Mouse (Mus musculus) R1 (cell line): Measurements from ENCODE around the gene Brd3os.

Experiments
- DNase-seq: peaks from one replicate; pipeline ENCODE4 v3.0.0-alpha.2; 2018; ENCODE audit warnings: low read depth, low spot score

Brd3os gene

DNA sequence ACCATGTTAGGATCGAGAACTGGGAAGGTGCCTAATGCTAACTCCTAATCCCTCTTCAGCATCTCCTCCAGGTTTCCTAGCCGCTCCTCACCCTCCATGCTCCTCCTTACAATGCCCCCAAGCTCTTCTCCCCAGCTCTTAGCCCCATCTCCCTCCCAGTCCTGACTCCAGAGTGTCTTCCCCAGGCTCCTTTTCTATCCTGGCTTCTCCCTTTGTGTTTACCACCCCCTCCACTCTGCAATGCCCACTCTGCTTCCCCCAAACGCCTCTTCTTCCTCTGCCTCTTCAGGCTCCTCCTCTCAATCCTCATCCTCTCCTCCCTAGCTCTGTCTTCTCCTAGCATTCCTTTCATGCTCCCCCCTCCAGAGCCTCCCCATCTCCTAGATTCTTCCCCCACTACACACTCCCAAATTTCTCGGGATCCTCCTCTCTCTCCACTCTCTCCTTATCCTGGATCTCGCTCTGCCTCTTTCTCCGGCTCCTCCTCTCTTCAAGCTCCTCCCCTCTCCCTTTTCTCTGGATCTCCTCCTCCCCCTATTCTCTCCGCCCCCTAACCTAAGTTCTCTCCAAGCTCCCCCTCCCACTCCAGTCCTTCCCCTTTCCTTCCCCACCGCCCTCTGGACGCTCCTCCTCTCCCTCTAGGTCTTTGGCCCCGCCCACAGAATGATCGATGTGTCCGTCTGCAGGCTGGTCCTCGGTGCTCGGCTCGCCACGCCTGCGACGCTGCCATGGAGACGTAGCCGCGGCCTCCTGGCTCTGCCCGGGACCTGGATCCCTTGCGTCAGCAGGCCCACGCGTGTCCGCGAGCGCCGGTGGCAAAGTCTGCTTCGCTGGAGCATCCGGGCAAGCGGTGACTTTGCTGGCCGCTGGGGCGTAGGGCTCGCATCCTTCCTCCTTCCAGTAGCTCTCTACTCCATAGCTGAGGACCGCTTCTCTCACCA, at the start of gene Brd3os:
Gene Brd3os (plus strand): TSS at position 558 of the 941 bp plus-strand sequence.
- DNase-seq, result peak; percentile 100

DNA sequence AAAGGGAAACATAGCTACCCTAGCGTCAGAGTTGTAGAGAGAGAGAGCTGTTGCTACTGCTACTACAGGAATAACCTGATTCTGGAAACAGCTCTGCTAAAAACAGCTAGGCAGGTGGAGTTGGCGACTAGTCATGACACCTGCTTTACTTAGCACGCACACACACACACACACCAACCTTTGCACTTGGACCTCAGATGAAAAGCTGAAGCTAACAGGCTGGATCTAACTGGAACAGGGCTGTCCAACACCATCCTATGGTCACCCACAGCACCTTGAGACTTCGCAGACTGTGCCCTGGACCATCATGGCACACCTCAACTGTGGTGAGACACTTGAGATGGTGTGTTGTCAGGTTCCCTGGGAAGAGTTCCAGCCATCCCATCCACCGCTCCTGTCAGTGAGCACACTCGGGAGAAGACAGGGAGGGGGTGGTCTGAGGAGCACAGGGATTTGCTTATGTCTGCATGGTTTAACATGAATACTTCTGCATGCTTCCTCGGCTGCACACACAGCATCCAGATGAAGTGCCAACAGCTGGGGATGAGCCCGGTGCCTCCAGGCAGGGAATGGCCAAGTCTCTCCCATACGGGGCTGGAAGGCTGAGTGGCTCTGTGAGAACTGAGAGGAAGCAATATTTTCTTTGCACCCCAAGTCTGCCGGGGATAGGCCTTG, 47.8 kb upstream of the Brd3os start:
- no peak for DNase-seq

DNA sequence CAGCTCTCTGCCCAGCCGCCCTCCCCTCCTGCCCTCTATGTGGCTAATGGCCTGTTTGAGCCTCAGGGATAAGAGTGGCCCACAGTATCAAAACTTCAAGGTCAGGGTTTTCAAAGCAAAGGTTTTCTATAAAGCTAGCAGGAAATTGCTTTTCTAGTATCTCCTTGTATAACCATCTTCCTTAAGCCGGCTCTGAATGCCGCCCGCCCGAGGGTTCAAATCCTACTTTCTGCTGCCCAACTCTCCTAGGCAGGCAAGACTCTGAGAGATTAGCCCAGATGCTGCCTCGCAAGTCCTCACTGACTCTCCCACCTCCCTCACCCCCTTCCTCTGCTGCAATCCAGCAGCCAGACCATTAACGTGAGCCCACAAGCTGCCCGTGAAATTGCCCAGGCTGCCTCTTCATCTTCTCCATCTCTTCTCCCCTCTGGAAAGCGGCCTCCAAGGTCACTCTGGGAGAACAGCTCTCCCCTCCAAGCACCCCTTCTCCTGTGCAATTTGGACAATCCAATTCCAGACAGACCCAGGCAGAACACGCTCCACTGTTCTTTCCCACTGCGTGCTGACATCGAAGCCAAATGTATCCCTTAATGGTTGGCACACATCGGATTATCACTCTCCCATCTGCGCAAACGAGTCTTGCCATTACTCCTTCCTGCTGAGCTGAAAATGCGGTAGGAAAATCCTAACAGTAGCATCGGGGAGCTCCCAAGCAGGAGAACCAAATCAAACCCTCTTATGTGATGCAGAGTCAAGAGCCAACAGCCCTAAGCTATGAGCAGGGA, 45.3 kb upstream of the Brd3os start:
- DNase-seq, result no peak

- DNase-seq, result no peak
Observed at GRCm38 (mm10) chr2:27400083-27400482, 42.0 kb upstream of the Brd3os start.

DNA sequence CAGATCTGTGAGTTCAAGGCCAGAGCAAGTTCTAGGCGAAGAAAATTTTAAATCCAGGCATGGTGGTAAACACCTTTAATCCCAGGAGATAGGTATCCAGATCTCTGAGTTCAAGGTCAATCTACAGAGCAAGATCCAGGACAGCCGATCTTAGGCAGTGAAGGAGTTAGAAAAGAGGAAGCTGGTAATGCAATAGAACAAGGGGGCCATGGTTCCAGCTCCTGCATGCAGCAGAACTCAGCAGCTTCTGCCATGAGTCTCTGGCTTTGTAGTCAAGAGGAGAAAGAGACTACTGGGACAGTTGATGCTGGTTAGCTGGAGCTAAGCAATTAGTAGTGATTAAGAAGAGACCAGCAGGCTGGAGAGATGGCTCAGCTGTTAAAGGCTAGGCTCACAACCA, 40.6 kb upstream of the Brd3os start:
- no peak for DNase-seq

DNA sequence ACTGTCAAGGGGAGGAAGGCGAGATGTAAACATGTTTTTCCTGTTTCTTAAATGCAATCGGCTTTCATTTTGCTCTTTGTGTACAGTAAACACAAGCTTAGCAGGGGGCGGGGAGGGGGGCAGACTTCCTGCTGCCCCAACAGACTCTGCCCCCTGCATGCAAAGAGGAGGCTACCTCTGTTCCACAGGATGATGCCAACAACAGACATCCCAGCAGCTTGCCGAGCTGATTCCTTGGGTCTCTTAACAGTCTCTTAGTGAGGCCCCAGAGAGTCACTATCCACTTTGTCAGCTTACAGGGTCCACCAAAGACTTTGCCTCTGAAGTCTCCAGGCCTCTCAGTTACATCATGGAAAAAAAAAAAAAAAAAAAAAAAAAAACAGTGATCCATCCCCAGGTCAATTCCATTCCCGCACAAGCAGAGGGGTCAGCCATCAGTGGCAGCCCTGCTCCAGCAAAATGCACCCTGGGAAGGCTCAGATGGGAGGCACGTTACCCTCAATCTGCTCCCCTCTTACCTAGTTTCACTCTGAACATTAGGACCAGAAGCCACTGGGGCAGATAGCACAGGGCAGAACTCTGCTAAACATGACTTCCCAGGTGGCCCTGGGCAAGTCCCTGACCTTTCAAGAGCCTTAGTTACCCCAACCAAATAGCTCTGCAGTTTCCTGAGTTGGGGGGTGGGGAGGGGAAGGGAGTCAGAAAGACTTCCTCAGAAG, 37.6 kb upstream of the Brd3os start:
- no peak for DNase-seq

- DNase-seq, result no peak
Observed at GRCm38 (mm10) chr2:27405094-27405884, 36.8 kb upstream of the Brd3os start.

DNA sequence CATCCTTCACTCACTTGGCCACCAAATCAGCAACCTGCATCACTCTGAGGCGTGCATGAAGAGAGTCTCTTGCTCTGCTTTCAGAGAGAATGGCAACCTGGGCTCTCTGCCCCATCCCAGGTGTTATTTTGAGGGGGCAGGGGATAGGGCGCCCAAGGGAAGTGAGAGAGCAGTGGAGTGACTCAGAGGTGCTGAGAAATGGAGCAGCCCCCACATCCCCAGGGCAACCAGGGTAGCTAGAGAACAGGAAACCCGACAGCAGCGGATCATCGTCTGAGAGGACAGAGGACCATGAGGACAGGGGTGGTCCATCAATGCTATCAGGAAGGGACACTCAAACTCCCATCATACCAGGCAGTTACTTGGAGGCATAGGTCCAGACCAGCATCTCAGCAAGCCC, 35.2 kb upstream of the Brd3os start:
- DNase-seq, result no peak

DNA sequence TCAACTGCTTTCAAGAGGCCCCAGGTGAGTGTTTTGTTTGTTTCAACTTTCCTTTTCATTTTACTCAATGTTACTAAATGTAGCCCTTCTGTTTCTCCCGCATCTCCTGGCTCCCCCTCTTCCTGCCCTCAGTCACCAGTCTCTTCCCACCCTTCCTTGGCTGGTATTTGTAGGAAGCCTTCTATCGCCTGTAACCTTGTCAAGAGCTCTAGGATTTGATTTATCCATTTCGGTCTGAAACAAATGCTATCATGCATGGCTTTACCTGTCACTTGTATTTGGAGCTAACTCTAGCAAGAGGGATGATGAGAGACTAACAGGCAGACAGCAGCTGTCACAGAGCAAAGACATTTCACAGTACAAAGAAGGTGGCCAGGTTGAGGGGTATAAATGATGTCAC, 33.9 kb upstream of the Brd3os start:
- no peak for DNase-seq

DNA sequence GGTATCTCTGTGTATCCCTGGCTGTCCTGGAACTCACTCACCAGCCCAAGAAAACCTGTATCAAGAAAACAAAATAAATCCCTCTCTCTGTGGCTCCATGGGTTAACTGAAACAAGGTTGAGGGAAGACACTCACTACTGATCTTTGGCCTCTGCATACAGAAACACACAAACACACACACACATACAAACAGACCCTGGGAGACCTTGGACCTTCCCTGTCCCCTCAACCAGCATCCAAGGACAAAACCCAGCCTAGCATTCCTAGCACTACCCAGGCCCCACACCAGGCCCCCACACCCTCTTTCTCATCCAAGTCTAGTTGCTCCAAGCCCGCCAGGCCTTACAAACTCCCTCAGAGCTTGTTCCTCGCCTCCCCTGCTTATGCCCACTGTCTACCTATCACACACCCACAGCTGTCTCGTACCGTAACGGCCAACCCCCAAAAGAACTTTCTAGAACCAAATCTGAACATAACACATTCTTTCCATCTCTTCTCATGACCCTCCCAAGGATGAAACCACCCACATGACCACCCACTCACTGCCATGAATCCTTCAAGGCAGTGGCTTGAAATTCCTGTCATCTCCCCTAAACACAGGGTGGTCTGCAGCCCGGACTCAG, 31.5 kb upstream of the Brd3os start:
- no peak for DNase-seq

DNA sequence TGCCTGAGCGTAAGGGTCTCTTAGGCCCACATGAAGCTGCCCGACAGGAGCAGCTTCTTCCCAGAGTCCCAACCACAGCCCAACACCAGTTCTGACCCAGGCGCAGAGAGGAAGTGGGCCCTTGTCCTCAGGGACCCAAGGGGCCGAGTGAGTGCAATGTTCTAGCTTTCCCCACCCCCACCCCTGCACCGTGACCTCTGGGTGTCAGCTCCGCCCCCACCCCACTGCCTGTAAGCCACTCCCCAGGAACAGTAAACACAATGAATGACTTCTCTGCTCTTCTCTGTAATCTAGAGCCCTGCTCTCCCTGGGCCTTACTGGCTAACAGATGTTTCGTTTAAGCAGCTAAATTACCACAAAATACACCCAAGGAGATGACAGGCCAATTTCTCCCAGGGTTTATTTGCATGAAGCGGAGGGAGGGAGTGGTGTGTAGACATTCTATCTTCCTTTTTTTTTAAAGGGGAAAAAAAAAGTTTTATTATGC, 30.4 kb upstream of the Brd3os start:
- peak; percentile 84 for DNase-seq

DNA sequence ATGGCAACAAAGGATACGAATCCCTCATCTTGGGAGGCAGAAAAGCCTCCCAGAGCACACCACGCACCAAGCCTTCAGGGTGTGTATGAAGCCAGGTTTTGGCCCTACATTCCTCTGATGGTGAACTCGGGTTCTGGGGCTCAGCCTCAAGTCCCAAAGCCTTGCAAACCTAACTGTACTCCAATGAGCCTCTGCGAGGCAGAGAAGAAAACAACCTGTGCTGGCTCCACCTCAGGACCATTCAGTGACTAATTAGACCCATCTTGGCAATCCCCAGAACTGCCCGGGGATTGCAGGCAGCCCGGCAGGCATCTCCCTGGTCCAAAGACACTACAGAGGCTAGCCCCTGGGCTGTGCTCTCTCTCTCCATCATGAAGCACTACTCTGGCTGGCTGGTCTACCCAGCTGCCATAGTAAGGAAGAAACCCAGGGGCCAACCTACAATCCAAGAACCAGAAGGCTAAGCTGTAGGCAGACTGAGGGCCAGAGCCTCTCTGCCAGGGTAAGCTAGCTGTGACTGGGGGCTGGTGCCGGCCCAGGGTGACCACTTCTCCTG, 29.8 kb upstream of the Brd3os start:
- peak; percentile 36 for DNase-seq

DNA sequence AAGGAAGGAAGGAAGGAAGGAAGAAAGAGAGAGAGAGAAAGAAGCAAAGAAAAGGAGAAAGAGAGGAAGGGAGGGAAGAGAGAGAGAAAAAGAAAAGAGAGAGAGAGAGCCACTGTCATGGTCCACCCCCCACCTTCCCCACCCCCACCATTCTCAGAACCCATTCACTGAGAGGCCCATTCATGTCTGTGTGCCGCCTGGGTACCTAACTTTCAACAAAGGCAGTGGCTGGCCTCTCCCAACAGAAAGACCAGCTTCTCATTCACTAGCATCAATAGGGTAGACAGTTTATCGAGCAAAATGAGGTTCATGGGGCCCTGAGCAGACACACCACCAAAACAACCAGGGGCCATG, 28.6 kb upstream of the Brd3os start:
- DNase-seq, result no peak

DNA sequence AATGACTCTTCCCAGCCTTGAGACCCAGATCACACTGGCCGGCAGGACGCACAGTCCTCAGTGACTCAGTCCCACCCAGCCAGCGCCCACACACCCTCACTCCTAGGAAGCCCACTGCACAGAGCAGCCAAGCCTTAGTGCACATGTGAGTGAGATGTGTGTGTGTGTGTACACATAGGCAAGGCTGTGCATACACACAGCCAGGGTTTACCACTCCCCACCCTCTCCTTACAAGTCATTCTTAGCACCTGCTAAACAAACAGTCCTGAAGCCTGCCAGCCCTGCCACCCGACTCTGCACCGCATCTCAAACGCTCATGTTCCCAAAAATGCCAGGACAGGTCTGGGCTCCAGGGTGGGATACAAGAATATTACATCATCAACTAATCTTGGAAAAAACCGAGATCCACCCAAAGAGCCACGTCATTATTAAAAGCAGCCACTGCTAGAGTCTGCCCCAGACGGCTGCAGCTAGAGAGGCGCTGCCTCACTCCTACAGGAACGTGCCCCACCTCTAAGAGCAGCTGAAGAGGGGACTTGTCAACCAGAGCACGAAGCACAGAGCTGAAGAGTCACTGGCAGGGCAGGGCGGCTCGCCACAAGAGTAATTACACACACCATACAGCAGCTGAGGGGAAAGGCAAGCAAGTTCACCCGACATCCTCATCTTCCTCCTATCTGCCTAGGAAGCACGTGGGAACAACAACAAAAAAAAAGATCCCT, 28.0 kb upstream of the Brd3os start:
- DNase-seq, result no peak

DNA sequence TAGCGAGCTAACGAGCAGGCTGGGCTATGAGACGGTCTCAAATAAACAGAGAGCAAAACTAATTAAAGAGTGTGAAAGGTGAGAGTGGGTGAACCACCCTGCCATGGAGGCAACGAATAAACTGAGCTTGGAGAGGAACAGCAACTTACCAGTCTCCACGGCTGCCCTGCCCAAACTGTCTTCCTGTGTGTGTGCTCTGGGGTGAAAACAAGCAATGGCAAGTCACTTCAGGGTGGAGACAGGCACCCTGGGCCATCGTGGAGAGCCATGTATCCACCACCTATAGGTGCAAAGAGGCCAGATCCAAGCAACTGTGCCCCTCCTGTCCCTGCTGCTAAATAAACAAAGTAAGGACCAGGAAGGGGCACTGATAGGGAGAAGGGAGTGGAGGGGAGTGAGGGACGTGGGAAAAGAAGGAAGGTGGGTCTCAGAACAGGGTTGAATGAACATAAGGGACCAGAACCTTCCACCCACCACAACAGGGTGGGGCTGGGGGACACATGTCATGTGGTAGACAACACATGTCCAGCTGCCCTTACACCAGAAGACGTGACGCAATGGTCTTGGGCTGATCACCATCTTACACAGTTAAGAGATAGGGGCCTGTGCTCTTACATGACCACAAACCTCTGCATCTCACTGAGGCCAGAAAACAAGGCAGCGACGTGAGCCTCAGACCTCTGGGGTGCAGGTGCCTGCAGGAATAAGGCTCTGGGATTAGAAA, 26.9 kb upstream of the Brd3os start:
- DNase-seq, result no peak

DNA sequence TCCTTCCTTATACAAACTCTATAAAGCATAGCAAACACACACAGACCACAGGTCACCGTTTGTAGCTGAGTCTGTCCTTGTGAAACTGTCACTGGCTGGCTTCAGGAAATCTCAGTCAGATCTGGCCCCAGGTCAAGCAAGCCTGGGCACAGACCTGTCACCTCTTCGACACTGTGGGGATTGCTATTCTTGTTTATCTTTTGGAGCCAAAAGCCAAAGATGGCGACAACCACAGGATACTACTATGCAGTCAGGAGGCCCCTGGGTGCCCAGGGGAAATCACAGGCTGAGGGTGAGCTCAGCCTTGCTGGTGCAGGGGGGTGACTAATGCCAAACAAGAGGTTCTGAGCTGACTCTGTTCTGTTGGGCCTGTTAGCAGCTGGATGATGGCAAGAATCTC, 25.7 kb upstream of the Brd3os start:
- DNase-seq, result no peak

DNA sequence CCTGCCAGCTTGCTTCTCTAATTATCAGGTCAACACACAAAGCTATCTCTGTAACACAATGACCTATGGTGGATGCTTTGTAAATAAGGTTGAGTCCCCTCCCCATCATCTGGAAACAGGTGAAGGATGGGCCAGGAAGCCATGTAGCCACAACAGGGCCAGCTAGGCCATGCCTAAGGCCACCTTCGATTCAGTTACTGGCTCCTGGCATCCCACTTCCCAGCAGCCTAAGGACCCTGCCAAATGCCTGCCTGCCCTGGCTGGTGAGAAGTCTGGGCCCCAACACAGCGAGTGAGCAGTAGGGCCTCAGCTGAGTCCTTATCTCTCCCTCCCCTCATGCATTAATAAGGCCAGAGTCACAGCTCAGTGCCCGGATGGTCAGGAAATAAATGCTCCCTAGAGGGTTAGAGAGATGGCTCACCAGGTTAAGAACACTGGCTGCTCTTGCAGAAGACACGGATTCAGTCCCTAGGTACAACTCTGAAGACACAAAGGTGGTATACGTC, 24.4 kb upstream of the Brd3os start:
- no peak for DNase-seq

DNA sequence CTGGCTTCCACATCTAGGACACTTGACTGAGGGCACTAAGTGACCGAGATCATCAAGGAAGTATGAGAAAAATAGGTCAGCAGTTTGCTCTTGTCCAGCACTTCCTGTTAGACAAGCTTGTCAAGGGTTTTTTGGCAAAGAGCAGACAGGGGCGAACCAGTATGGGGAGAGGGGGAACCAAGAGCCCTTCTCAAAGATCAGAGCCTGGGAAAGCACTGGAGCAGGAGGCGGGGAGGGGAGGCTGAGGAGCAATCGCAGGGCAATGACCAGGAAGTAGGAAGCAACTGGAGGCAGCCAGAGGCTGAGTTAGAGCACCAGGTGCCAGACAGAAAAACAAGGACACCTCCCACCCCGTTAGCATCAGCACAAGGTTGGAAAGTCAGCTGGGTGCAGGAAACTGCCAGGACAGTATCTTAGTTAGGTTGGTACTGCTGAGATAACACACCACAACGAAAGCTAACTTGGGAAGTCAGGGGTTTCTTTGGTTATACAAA, 23.5 kb upstream of the Brd3os start:
- DNase-seq, result no peak
